Mouse (Mus musculus) heart, postnatal 0 days (tissue): Measurements from ENCODE around the gene Ofcc1.

Experiments used
- CTCF ChIP-seq: IDR thresholded peaks from 2 replicates; pipeline ENCODE4 v1.5.1; 2016; ENCODE audit warnings: antibody characterized with exemption, control low read depth, low read depth
- EP300 ChIP-seq: IDR thresholded peaks from 2 replicates; pipeline ENCODE4 v1.6.1; 2016; ENCODE audit warnings: antibody characterized with exemption, low read depth

GRCm38 (mm10) chr13:40236356-40236755 is 124.9 kb downstream of the Ofcc1 start:
- TF ChIP-seq CTCF (no peak), EP300 (no peak)
